In the genomic region with DNA sequence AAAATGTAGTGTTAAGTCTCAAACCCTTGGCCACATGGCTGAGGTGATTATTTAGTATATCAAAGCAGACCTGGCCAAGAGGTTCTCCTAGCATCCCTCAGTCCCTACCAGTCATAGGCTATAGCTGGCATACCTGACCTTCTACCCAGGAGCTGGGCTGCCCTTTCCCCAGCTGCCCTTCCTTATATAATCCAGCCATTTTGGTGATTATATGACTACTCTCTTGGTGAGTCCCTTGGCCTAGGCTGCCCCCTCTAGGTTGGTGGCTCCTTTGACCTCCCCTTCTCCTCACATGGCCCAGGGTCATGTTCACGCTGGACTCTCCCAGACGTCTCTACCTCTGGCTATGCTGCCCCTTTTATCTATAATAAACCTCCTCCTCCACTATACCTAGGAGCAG, we compare ENCODE assay signal across 12 mouse cellular contexts.
"Had no signal": no experiment of that assay in that cellular context is flagged by ENCODE, and none has a peak within 500 bp of the region (broad histone marks: within the 10 kb centered on the region; RNA-seq: fewer than 3 reads in every experiment).

No protein-coding gene starts in this region.

- H3K27me3 ChIP-seq: limb, embryonic 15.5 days; liver, embryonic 13.5 days; neural tube, embryonic 12.5 days; stomach, embryonic 15.5 days had no signal

- H3K4me3 ChIP-seq: limb, embryonic 15.5 days; liver, embryonic 13.5 days; neural tube, embryonic 12.5 days; stomach, embryonic 15.5 days had no signal

- H3K27ac ChIP-seq: limb, embryonic 15.5 days; liver, embryonic 13.5 days; neural tube, embryonic 12.5 days; stomach, embryonic 15.5 days had no signal

- H3K4me2 ChIP-seq: limb, embryonic 15.5 days; liver, embryonic 13.5 days; neural tube, embryonic 12.5 days; stomach, embryonic 15.5 days had no signal

- DNase-seq: layer of hippocampus, adult 9-11 months; layer of hippocampus, postnatal 36 days; liver, embryonic 13.5 days; lung, adult 18-20 months; lung, postnatal 36 days; midbrain, embryonic 14.5 days; right cerebral cortex, postnatal 14 days had no signal

- ATAC-seq: intestine, postnatal 0 days; lung, postnatal 0 days had no signal

- H3K4me1 ChIP-seq: limb, embryonic 15.5 days; liver, embryonic 13.5 days; stomach, embryonic 15.5 days had no signal

- H3K9me3 ChIP-seq: limb, embryonic 15.5 days; liver, embryonic 13.5 days; neural tube, embryonic 12.5 days; stomach, embryonic 15.5 days had no signal

- H3K9ac ChIP-seq: limb, embryonic 15.5 days; liver, embryonic 13.5 days; neural tube, embryonic 12.5 days; stomach, embryonic 15.5 days had no signal

- H3K36me3 ChIP-seq: limb, embryonic 15.5 days; liver, embryonic 13.5 days; neural tube, embryonic 12.5 days; stomach, embryonic 15.5 days had no signal
